8 mouse cellular contexts compared by ENCODE assay signal in genomic region chr11:68973250-68974058, GRCm38 (mm10). TPM values are rescaled to one million over a fixed set of nuclear protein-coding genes. Genes with fewer than 3 reads are reported as not detected.
DNase-seq lines count a peak whose midpoint lies in the region; ATAC-seq lines count a peak whose summit lies in the region.
"Not testable (repeated sequence)": the region's sequence is repeated elsewhere in the genome, so short reads cannot be mapped to it uniquely, and the experiment has no call there.

No protein-coding gene starts in this region.

- H3K9me3 ChIP-seq in hindbrain, embryonic 10.5 days; lung, embryonic 16.5 days (ENCODE audit: control insufficient read depth, low read length): not testable (repeated sequence)

- H3K9ac ChIP-seq in lung, embryonic 16.5 days (ENCODE audit: low read length): peak overlapping the region; percentile 40

- peaks cover 23% of the 10 kb centered on the region for H3K4me1 ChIP-seq in hindbrain, embryonic 10.5 days (replicated peaks)
- H3K4me1 ChIP-seq in lung, embryonic 16.5 days (replicated peaks; ENCODE audit: control insufficient read depth, insufficient read depth, low read length): peaks cover 15% of the 10 kb centered on the region

- not testable (repeated sequence) for H3K36me3 ChIP-seq in hindbrain, embryonic 10.5 days; lung, embryonic 16.5 days (ENCODE audit: control insufficient read depth, insufficient read depth, low read length)

- peak overlapping the region; percentile 58 for H3K4me2 ChIP-seq in lung, embryonic 16.5 days (ENCODE audit: low read depth, low read length)

- peak overlapping the region; percentile 57 for H3K4me3 ChIP-seq in hindbrain, embryonic 10.5 days
- H3K4me3 ChIP-seq in lung, embryonic 16.5 days (ENCODE audit: low read length): peak overlapping the region; percentile 55

- peak; percentile 96 for ATAC-seq in frontal cortex, adult (ENCODE audit: low TSS enrichment)
- peak; percentile 94 for ATAC-seq in lung, embryonic 16.5 days (ENCODE audit: low read depth)

- DNase-seq in MN1 (ENCODE audit: low spot score): peak; percentile 88
- peak; percentile 81 for DNase-seq in cerebellum, adult 8-10 months
- peak; percentile 90 for DNase-seq in hindbrain, embryonic 10.5 days (ENCODE audit: low spot score)
- peak; percentile 83 for DNase-seq in layer of hippocampus, adult 9-11 months
- peak; percentile 75 for DNase-seq in ovary, adult 18-20 months (ENCODE audit: low spot score)
- peak; percentile 73 for DNase-seq in thymus, postnatal 0 days (ENCODE audit: low spot score)

- H3K27me3 ChIP-seq in hindbrain, embryonic 10.5 days (ENCODE audit: insufficient read depth, poor library complexity, severe bottlenecking): peaks cover 13% of the 10 kb centered on the region
- H3K27me3 ChIP-seq in lung, embryonic 16.5 days (ENCODE audit: control insufficient read depth, insufficient read depth, low read depth, low read length): not testable (repeated sequence)

- peak overlapping the region; percentile 83 for H3K27ac ChIP-seq in hindbrain, embryonic 10.5 days
- H3K27ac ChIP-seq in lung, embryonic 16.5 days (ENCODE audit: low read length): not testable (repeated sequence)

- under 1% methylated on average over 38 of the region's 38 CpGs for WGBS in hindbrain, embryonic 10.5 days
- under 1% methylated on average over 37 of the region's 38 CpGs for WGBS in lung, embryonic 16.5 days

RNA-seq across cellular contexts. Expression of gene Rangrf, which starts 1.5 kb away (rescaled TPM):
- 69.7 and 78.1 TPM in 2 replicates for polyA plus RNA-seq in hindbrain, embryonic 10.5 days (2016; fragmentation: Nextera tagmentation; extraction: Ambion mirVana)
- 36.7 and 40.3 TPM in 2 replicates for polyA plus RNA-seq in lung, embryonic 16.5 days (2015; fragmentation: Nextera tagmentation; extraction: Ambion mirVana)
- 38.6 and 44.6 TPM in 2 replicates for polyA plus RNA-seq in thymus, postnatal 0 days (2015; fragmentation: Nextera tagmentation; extraction: Ambion mirVana)

RNA-seq across cellular contexts. Expression of gene Slc25a35, which starts 5.5 kb away (rescaled TPM):
- 2.0 and 2.5 TPM in 2 replicates for polyA plus RNA-seq in hindbrain, embryonic 10.5 days (2016; fragmentation: Nextera tagmentation; extraction: Ambion mirVana)
- polyA plus RNA-seq in lung, embryonic 16.5 days (2015; fragmentation: Nextera tagmentation; extraction: Ambion mirVana): 2.9 and 3.3 TPM in 2 replicates
- polyA plus RNA-seq in thymus, postnatal 0 days (2015; fragmentation: Nextera tagmentation; extraction: Ambion mirVana): 4.0 and 4.8 TPM in 2 replicates

RNA-seq across cellular contexts. Expression of gene Arhgef15, which starts 16.2 kb away (rescaled TPM):
- 7.9 and 8.6 TPM in 2 replicates for polyA plus RNA-seq in hindbrain, embryonic 10.5 days (2016; fragmentation: Nextera tagmentation; extraction: Ambion mirVana)
- 28.3 and 28.9 TPM in 2 replicates for polyA plus RNA-seq in lung, embryonic 16.5 days (2015; fragmentation: Nextera tagmentation; extraction: Ambion mirVana)
- 1.0 and 1.1 TPM in 2 replicates for polyA plus RNA-seq in thymus, postnatal 0 days (2015; fragmentation: Nextera tagmentation; extraction: Ambion mirVana)

RNA-seq across cellular contexts. Expression of gene Pfas, which starts 34.8 kb away (rescaled TPM):
- polyA plus RNA-seq in hindbrain, embryonic 10.5 days (2016; fragmentation: Nextera tagmentation; extraction: Ambion mirVana): 40.6 and 57.3 TPM in 2 replicates
- polyA plus RNA-seq in lung, embryonic 16.5 days (2015; fragmentation: Nextera tagmentation; extraction: Ambion mirVana): 26.2 and 27.0 TPM in 2 replicates
- polyA plus RNA-seq in thymus, postnatal 0 days (2015; fragmentation: Nextera tagmentation; extraction: Ambion mirVana): 26.9 and 29.7 TPM in 2 replicates

RNA-seq across cellular contexts. Expression of gene Ctc1, which starts 42.3 kb away (rescaled TPM):
- polyA plus RNA-seq in hindbrain, embryonic 10.5 days (2016; fragmentation: Nextera tagmentation; extraction: Ambion mirVana): 89.8 and 90.9 TPM in 2 replicates
- polyA plus RNA-seq in lung, embryonic 16.5 days (2015; fragmentation: Nextera tagmentation; extraction: Ambion mirVana): 47.6 and 53.3 TPM in 2 replicates
- 20.7 and 20.8 TPM in 2 replicates for polyA plus RNA-seq in thymus, postnatal 0 days (2015; fragmentation: Nextera tagmentation; extraction: Ambion mirVana)
